Mouse (Mus musculus): ENCODE results near the gene Pdzk1. TPM values are rescaled to one million over a fixed set of nuclear protein-coding genes. Genes with fewer than 3 reads are reported as not detected.

Gene Pdzk1
- polyA plus RNA-seq, 1 experiment from 2014 or later: 0.24 TPM

GRCm38 (mm10) chr3:96871070-96871469 is 42.0 kb downstream of the Pdzk1 start:
- peaks cover 82% of the 10 kb centered on the region for H3K36me3 ChIP-seq (replicated peaks)
- 87% methylated on average over 8 of the region's 8 CpGs for WGBS

GRCm38 (mm10) chr3:96872501-96872900 is 43.4 kb downstream of the Pdzk1 start:
- no peaks in the 10 kb centered on the region for H3K9me3 ChIP-seq
- DNase-seq (ENCODE audit: low spot score): no peak
- no peaks in the 10 kb centered on the region for H3K4me1 ChIP-seq
- H3K36me3 ChIP-seq (replicated peaks): peaks cover 88% of the 10 kb centered on the region
- H3K27me3 ChIP-seq (replicated peaks; ENCODE audit: low read depth, poor library complexity, severe bottlenecking): no peaks in the 10 kb centered on the region
- H3K4me3 ChIP-seq: no peak overlapping the region
- 92% methylated on average over 8 of the region's 8 CpGs for WGBS
- H3K27ac ChIP-seq (replicated peaks): no peak overlapping the region

More at GRCm38 (mm10) chr3:96871070-96871469, 42.0 kb downstream of the Pdzk1 start:
- Histone ChIP-seq H3K4me3 (no peak overlapping the region), H3K27ac (replicated peaks) (no peak overlapping the region), H3K4me1 (no peaks in the 10 kb centered on the region), H3K9me3 (no peaks in the 10 kb centered on the region), H3K27me3 (replicated peaks; ENCODE audit: low read depth, poor library complexity, severe bottlenecking) (no peaks in the 10 kb centered on the region)
- DNase-seq (ENCODE audit: low spot score): no peak

DNA sequence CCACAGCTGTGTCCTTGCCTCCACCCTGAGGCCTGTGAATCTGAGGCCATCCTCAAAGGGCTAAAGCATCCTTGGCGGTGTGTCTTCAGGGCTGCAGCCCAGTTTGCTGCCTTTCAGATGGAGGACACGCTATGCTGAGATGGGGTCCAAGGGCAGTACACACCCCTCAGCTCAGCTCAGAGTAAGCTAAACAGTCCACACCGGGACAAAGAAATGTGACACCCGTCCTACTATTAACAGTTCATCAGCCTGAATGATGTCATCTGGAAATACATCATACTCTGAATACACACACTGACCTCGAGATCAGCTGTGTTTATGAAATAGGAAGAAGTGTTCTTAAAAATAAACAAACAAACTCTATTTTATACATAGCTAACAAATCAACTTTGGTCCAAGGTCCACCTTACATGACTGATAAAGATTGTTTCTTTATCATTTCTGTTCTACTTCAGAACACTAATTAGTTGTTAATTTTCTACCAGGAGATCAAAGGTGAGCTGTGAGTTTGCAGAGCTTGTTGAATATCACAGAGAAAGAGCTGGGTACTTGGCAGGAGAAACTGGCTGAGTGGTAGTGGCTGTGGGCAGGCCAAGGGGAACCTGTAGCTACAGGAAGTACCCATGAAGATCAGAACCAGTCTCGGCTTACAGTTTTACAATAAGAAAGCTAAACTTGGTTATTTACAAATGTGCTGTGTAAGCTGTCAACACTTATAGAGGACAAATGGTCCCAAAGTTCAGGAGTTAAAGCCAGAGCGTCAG is 45.9 kb downstream of the Pdzk1 start:
- no peaks in the 10 kb centered on the region for H3K9me3 ChIP-seq
- no peak overlapping the region for H3K4me3 ChIP-seq
- H3K4me1 ChIP-seq: no peaks in the 10 kb centered on the region
- 88% methylated on average over 7 of the region's 7 CpGs for WGBS
- H3K36me3 ChIP-seq (replicated peaks): peaks cover 85% of the 10 kb centered on the region
- H3K27ac ChIP-seq (replicated peaks): no peak overlapping the region
- H3K27me3 ChIP-seq (replicated peaks; ENCODE audit: low read depth, poor library complexity, severe bottlenecking): no peaks in the 10 kb centered on the region
- no peak for DNase-seq (ENCODE audit: low spot score)

DNA sequence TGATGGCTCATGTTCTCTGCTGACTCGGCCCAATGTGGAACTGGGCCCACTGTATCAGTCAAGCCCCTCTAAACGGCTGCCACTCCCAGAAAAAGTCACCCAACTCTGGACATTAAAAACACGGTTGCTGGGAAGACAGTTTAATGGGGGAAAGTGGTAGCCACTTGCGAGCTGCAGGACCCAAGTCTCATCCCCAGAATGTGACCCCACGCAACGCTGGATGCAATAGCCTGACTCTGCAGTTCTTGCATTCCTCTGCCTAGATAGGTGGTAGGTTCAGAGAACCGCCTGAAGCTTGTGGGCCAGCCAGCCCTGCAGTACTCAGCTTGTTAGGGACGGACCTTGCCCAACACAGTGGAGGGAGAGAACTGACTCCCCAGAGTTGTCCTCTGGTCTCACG is 50.5 kb downstream of the Pdzk1 start:
- H3K36me3 ChIP-seq (replicated peaks): peaks cover 86% of the 10 kb centered on the region
- no peaks in the 10 kb centered on the region for H3K27me3 ChIP-seq (replicated peaks; ENCODE audit: low read depth, poor library complexity, severe bottlenecking)
- no peak for DNase-seq (ENCODE audit: low spot score)
- no peaks in the 10 kb centered on the region for H3K4me1 ChIP-seq
- no peaks in the 10 kb centered on the region for H3K9me3 ChIP-seq
- WGBS: 91% methylated on average over 9 of the region's 9 CpGs
- no peak overlapping the region for H3K27ac ChIP-seq (replicated peaks)
- H3K4me3 ChIP-seq: no peak overlapping the region

DNA sequence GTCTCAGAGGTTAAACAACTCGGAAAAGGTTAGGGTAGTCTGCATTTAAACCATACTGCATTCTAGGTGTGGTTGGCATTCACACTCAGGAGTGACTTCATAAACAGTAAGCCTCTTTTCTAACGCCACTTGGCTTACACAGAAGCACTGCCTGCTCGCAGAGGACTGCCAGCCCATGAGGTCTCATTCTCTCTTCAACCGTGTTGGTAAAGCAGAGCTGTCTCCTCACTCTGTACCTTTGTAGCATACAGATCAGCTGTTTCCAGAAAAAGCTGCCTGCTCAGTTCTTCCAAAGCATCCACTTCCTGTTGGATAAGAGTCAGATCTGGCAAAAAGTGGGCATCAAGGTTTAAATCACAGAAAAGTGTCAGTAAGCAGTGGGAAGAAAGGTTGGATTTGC is 51.3 kb downstream of the Pdzk1 start:
- no peak for DNase-seq (ENCODE audit: low spot score)
- Histone ChIP-seq H3K27me3 (replicated peaks; ENCODE audit: low read depth, poor library complexity, severe bottlenecking) (no peaks in the 10 kb centered on the region), H3K27ac (replicated peaks) (no peak overlapping the region), H3K4me3 (no peak overlapping the region), H3K9me3 (no peaks in the 10 kb centered on the region), H3K4me1 (no peaks in the 10 kb centered on the region), H3K36me3 (replicated peaks) (peaks cover 80% of the 10 kb centered on the region)
- WGBS: 91% methylated on average over 4 of the region's 4 CpGs

DNA sequence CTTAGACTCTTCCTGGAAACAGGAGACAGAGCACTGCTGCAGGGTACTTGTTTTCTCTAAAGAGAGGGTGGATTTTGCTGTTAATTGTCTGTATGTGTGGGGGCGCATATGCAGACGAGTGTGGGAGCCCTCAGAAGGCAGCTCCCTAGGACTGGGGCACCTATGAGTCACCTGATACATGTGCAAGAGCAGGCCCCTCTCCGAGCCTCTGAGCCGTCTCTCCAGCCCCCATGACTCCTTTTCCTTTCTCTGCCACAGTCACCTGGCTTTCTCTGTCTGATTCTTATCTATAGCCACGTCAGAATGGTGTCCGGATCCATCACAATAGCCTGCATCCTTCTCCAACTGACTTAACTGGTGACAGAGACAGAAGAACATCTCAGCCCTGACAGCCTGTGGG is 52.5 kb downstream of the Pdzk1 start:
- WGBS: 84% methylated on average over 6 of the region's 6 CpGs
- DNase-seq (ENCODE audit: low spot score): no peak
- Histone ChIP-seq H3K27me3 (replicated peaks; ENCODE audit: low read depth, poor library complexity, severe bottlenecking) (no peaks in the 10 kb centered on the region), H3K9me3 (no peaks in the 10 kb centered on the region), H3K36me3 (replicated peaks) (peaks cover 82% of the 10 kb centered on the region), H3K27ac (replicated peaks) (no peak overlapping the region), H3K4me3 (no peak overlapping the region), H3K4me1 (no peaks in the 10 kb centered on the region; the same call in 1 of the 2 replicates)

DNA sequence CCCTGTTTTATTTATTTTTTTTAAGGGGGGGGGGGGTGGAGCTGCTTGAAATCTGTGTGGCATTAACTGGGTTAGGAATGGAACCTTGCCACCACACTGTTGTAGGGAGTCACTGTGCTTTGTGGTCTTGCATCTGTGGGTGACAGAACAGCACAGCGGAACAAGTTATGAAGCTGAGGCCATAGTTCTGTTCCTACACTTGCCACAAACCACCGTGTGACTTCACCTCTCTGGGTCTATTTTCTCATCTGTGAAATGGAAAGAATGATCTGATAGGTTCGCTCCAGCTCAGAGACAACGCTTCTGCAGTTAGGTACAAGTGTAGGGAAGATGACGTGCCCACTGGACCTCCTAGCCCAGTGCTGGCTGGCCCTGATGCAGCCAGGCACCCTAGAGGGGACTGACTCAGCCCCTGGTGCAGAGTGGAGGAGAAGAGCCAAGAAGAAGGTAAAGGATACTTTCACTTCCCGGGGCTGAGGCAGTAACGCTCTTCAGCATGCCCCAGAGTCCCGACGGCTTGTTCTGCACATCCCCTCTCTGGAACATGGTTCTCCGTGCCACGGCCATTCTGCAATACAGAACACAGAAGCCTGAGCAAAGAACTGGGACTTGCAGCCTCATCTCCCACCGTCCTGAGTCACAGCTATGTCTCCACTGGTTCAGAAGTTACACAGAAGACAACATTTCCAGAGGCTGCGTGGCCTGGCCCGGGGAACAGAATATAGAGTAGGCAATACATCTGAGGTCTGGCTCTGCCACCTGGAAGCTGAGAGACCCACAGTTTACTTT is 53.2 kb downstream of the Pdzk1 start:
- H3K4me1 ChIP-seq: peaks cover 1% of the 10 kb centered on the region; the same call in 1 of the 2 replicates
- H3K36me3 ChIP-seq (replicated peaks): peaks cover 84% of the 10 kb centered on the region
- no peak for DNase-seq (ENCODE audit: low spot score)
- H3K27ac ChIP-seq (replicated peaks): no peak overlapping the region
- no peak overlapping the region for H3K4me3 ChIP-seq
- no peaks in the 10 kb centered on the region for H3K9me3 ChIP-seq
- WGBS: 93% methylated on average over 14 of the region's 14 CpGs
- no peaks in the 10 kb centered on the region for H3K27me3 ChIP-seq (replicated peaks; ENCODE audit: low read depth, poor library complexity, severe bottlenecking)

GRCm38 (mm10) chr3:96883690-96884089 is 54.6 kb downstream of the Pdzk1 start:
- no peaks in the 10 kb centered on the region for H3K9me3 ChIP-seq
- H3K4me3 ChIP-seq: no peak overlapping the region
- peaks cover 83% of the 10 kb centered on the region for H3K36me3 ChIP-seq (replicated peaks)
- DNase-seq (ENCODE audit: low spot score): no peak
- WGBS: 94% methylated on average over 7 of the region's 7 CpGs
- no peaks in the 10 kb centered on the region for H3K27me3 ChIP-seq (replicated peaks; ENCODE audit: low read depth, poor library complexity, severe bottlenecking)
- H3K27ac ChIP-seq (replicated peaks): no peak overlapping the region
- H3K4me1 ChIP-seq: peaks cover 6% of the 10 kb centered on the region; the same call in 1 of the 2 replicates

DNA sequence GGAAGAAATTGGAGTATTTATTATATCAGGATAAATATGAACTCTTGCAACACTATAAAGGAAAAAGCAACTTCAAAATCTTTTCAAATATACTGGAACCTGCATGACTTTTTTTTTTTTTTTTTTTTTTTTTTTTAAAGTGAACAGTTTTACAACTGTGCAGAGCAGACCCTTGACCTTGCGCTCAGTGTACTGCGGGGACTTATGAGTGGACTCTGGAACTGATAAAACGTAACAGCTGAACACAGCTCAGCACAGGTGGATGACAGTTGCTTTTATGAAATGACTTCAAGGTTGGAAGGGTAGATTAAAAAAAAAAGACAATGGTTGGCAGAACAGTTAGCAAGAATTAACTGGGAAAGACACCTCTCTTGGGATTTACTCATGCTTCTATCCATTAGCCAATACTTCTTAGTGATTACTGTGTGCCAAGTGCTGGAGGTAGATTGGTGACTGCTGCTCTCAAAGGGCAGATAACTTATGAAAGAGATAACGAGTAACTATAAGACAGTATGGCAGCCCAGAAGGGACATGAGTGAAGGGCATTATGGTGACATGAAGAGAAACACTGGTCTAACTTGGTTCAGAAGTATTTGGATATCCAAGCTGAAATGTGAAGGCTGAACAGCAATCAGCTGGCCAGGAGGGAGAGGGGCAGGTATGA is 73.4 kb downstream of the Pdzk1 start:
- H3K9me3 ChIP-seq: no peaks in the 10 kb centered on the region
- 0 out of 2 replicates have a peak, but pooled peaks cover 10% of the 10 kb centered on the region for H3K27me3 ChIP-seq (replicated peaks; ENCODE audit: low read depth, poor library complexity, severe bottlenecking)
- DNase-seq (ENCODE audit: low spot score): no peak
- 93% methylated on average over 4 of the region's 4 CpGs for WGBS
- peaks cover 7% of the 10 kb centered on the region for H3K36me3 ChIP-seq (replicated peaks)
- H3K4me3 ChIP-seq: no peak overlapping the region
- no peak overlapping the region for H3K27ac ChIP-seq (replicated peaks)
- H3K4me1 ChIP-seq: peaks cover 7% of the 10 kb centered on the region

DNA sequence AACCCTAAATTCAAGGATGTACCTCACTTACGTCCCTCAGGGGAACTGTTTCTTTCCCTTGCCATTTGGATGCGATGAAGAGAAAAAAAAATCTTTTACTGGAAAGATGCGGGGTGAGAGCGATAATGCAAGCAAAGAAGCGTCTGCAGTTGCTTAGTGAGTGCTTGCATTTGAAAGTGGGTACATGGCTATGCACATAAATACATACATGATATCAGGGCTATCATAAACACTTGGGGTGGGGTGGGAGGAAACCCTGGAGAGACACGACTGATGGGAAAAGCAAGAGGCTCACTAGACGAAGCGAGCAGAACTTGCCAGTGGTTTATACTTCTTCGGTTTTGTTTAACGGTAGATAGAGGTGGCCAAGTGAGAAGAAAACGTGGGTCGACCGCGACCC is 75.3 kb downstream of the Pdzk1 start, which contains the start of gene Gja5:
Gja5 (plus strand) TSS at position 301 of the 400 bp plus-strand sequence.
- Histone ChIP-seq H3K9me3 (no peaks in the 10 kb centered on the region), H3K4me1 (peaks cover 7% of the 10 kb centered on the region), H3K27ac (replicated peaks) (peak within 1 kb of the TSS; percentile 86), H3K4me3 (peak within 1 kb of the TSS; percentile 98), H3K36me3 (replicated peaks) (no peaks in the 10 kb centered on the region), H3K27me3 (replicated peaks; ENCODE audit: low read depth, poor library complexity, severe bottlenecking) (0 out of 2 replicates have a peak, but pooled peaks cover 10% of the 10 kb centered on the region)
- DNase-seq (ENCODE audit: low spot score): no peak
- 15% methylated on average over 14 of the region's 14 CpGs for WGBS

GRCm38 (mm10) chr3:96904851-96905541 is 75.9 kb downstream of the Pdzk1 start, which contains the start of gene Gpr89:
Gene Gpr89 (minus strand): TSS chr3:96905346.
- H3K27ac ChIP-seq (replicated peaks): peak within 1 kb of the TSS; percentile 86
- no peaks in the 10 kb centered on the region for H3K9me3 ChIP-seq
- H3K4me3 ChIP-seq: peak within 1 kb of the TSS; percentile 98
- 0 out of 2 replicates have a peak, but pooled peaks cover 10% of the 10 kb centered on the region for H3K27me3 ChIP-seq (replicated peaks; ENCODE audit: low read depth, poor library complexity, severe bottlenecking)
- under 1% methylated on average over 40 of the region's 40 CpGs for WGBS
- DNase-seq (ENCODE audit: low spot score): peak; percentile 96
- peaks cover 7% of the 10 kb centered on the region for H3K4me1 ChIP-seq
- no peaks in the 10 kb centered on the region for H3K36me3 ChIP-seq (replicated peaks)

DNA sequence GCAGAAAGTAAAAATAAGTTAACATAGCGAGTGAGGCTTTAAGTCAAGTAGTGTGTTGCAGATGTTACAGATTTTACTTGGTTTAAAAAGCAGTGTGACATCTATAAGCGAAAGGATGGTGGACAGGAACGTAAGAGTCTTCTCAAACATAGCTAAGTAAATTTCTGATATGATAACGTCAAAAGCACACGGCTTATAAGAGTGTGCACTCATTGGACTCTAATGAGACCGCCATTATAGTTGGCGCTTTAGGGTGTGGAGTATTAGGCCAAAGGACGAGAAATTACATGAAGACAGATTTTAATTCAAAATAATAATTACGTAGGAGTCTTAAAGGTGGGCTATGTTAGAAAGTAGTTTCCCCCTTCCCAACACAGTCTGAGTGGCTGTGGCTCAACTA is 76.5 kb downstream of the Pdzk1 start:
- Histone ChIP-seq H3K9me3 (no peaks in the 10 kb centered on the region), H3K4me1 (peaks cover 7% of the 10 kb centered on the region), H3K4me3 (peak overlapping the region; percentile 98), H3K27ac (replicated peaks) (peak overlapping the region; percentile 86), H3K27me3 (replicated peaks; ENCODE audit: low read depth, poor library complexity, severe bottlenecking) (0 out of 2 replicates have a peak, but pooled peaks cover 10% of the 10 kb centered on the region), H3K36me3 (replicated peaks) (no peaks in the 10 kb centered on the region)
- 53% methylated on average over 9 of the region's 9 CpGs for WGBS
- no peak for DNase-seq (ENCODE audit: low spot score)
